Mouse (Mus musculus): Measurements from ENCODE around the gene Fnbp4. TPM values are rescaled to one million over a fixed set of nuclear protein-coding genes. Genes with fewer than 3 reads are reported as not detected.

The Fnbp4 gene
- polyA plus RNA-seq (2016; fragmentation: Nextera tagmentation; extraction: Ambion mirVana), result 147 TPM in 2 replicates

DNA sequence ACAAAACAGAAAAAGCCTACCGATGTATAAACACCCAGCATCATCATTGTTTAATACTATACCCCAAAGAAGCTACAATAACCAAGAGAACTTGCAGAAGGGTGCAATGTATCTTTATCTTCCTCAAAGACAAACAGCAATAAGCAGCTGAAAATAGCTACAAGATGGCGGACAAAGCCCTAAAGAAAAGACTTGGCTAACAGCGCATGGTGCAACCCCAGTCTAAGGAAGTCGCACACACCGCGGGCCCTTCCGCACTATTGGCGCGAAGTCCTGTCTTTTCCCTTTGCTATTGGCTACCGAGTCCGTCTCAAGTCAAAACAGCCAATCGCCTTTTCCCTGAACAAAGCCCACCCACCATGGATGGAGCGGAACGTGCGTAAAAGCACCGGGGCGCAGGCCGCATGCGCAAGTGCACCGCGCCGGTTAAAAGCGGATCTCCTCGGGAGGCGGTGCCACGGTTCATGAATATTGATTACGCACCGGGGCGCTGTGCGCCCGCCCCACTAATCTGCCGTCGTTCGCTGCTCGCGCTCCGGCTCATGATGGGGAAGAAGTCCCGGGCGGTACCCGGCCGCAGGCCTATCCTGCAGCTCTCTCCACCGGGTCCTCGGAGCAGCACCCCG lies at the start of gene Fnbp4:
Gene Fnbp4 (plus strand): TSS at position 318 of the 626 bp plus-strand sequence.
- Histone ChIP-seq H3K27me3 (no peaks in the 10 kb centered on the region), H3K27ac (peak within 1 kb of the TSS; percentile 97), H3K4me2 (peak within 1 kb of the TSS; percentile 79), H3K4me3 (replicated peaks) (peak within 1 kb of the TSS; percentile 86), H3K9me3 (no peaks in the 10 kb centered on the region), H3K9ac (replicated peaks) (peak within 1 kb of the TSS; percentile 98), H3K36me3 (peaks cover 24% of the 10 kb centered on the region), H3K4me1 (replicated peaks) (peaks cover 19% of the 10 kb centered on the region)
- under 1% methylated on average over 44 of the region's 44 CpGs for WGBS
- ATAC-seq (ENCODE audit: insufficient number of reproducible peaks, insufficient read depth, low FRiP score, low TSS enrichment, low read depth), result peak; percentile 99

- H3K9ac ChIP-seq (replicated peaks), result no peak overlapping the region
- H3K27ac ChIP-seq, result no peak overlapping the region
- H3K9me3 ChIP-seq, result no peaks in the 10 kb centered on the region
- no peaks in the 10 kb centered on the region for H3K27me3 ChIP-seq
- no peak overlapping the region for H3K4me2 ChIP-seq
- H3K36me3 ChIP-seq, result peaks cover 97% of the 10 kb centered on the region
- no peak overlapping the region for H3K4me3 ChIP-seq (replicated peaks)
- H3K4me1 ChIP-seq (replicated peaks), result no peaks in the 10 kb centered on the region
- no peak for ATAC-seq (ENCODE audit: insufficient number of reproducible peaks, insufficient read depth, low FRiP score, low TSS enrichment, low read depth)
- WGBS, result 98% methylated on average over 4 of the region's 4 CpGs
Observed at GRCm38 (mm10) chr2:90700943-90701342, 44.2 kb upstream of the Fnbp4 start.

GRCm38 (mm10) chr2:90708548-90708947 lies 36.6 kb upstream of the Fnbp4 start:
- no peak overlapping the region for H3K9ac ChIP-seq (replicated peaks)
- no peaks in the 10 kb centered on the region for H3K9me3 ChIP-seq
- WGBS, result 91% methylated on average over 1 of the region's 1 CpGs
- ATAC-seq (ENCODE audit: insufficient number of reproducible peaks, insufficient read depth, low FRiP score, low TSS enrichment, low read depth), result no peak
- H3K4me2 ChIP-seq, result no peak overlapping the region
- H3K4me3 ChIP-seq (replicated peaks), result no peak overlapping the region
- no peaks in the 10 kb centered on the region for H3K4me1 ChIP-seq (replicated peaks)
- peaks cover 95% of the 10 kb centered on the region for H3K36me3 ChIP-seq
- no peak overlapping the region for H3K27ac ChIP-seq
- no peaks in the 10 kb centered on the region for H3K27me3 ChIP-seq

DNA sequence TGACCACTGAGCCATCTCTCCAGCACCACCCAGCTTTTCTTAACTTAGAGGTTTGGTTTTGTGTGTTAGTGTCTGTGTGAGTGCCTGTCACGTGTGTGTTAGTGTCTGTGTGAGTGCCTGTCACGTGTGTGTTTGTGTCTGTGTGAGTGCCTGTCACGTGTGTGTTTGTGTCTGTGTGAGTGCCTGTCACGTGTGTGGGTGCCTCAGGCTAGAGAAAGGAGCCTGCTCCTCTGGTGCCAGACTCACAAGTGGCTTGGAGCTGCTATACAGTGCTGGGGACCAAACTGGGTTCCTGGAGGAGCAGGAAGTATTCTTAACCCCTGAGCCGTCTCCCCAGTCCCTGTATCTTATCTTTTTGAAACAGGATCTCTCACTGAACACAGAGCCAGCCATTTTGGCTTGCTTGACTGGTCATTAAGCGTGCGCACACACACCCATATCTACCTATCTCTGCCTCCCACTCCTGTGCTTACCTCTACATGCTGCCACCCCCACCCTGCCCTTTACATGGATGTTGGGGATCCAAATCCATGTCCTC lies 29.5 kb upstream of the Fnbp4 start:
- H3K9me3 ChIP-seq, result no peaks in the 10 kb centered on the region
- no peak overlapping the region for H3K27ac ChIP-seq
- H3K9ac ChIP-seq (replicated peaks), result no peak overlapping the region
- H3K4me1 ChIP-seq (replicated peaks), result no peaks in the 10 kb centered on the region
- peaks cover 89% of the 10 kb centered on the region for H3K36me3 ChIP-seq
- WGBS, result 91% methylated on average over 7 of the region's 7 CpGs
- H3K4me2 ChIP-seq, result no peak overlapping the region
- H3K27me3 ChIP-seq, result no peaks in the 10 kb centered on the region
- no peak overlapping the region for H3K4me3 ChIP-seq (replicated peaks)
- ATAC-seq (ENCODE audit: insufficient number of reproducible peaks, insufficient read depth, low FRiP score, low TSS enrichment, low read depth), result no peak

DNA sequence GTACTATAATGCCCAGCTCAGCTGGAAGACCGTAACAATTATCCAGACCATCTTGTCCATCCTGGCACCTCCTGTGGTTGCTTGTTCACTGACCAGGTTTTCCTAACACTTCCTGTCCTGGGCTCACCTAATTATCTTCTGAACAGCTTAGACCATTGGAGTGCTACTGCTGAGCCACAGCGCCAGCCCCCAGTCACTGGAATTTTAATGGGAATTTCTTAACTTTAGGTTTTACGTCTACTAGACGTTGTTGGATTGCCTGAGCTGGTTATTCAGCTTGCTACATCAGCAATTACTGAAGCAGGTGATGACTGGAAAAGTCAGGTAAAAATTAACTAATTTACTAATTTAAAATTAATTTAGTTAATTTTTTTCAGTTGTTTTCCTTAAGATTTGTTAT lies 27.8 kb upstream of the Fnbp4 start:
- Histone ChIP-seq H3K9me3 (no peaks in the 10 kb centered on the region), H3K27me3 (no peaks in the 10 kb centered on the region), H3K9ac (replicated peaks) (no peak overlapping the region), H3K4me1 (replicated peaks) (no peaks in the 10 kb centered on the region), H3K4me3 (replicated peaks) (no peak overlapping the region), H3K27ac (no peak overlapping the region), H3K4me2 (no peak overlapping the region), H3K36me3 (peaks cover 87% of the 10 kb centered on the region)
- ATAC-seq (ENCODE audit: insufficient number of reproducible peaks, insufficient read depth, low FRiP score, low TSS enrichment, low read depth), result no peak
- 79% methylated on average over 4 of the region's 4 CpGs for WGBS

DNA sequence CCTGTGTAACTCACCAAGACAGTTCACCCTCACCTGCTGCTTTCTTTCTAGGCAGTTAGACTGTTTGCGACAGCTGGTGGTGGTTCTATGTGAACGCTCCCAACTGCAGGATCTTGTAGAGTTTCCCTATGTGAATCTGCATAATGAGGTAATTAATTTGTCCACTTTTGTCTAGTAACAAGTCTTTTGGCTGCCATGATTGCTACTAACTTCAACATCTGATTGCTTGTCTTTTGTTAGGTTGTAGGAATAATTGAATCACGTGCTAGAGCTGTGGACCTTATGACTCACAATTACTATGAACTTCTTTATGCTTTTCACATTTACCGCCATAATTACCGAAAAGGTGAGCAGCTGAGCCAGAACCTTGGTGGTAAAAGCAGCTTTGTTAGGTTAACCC lies 27.2 kb upstream of the Fnbp4 start:
- Histone ChIP-seq H3K4me1 (replicated peaks) (no peaks in the 10 kb centered on the region), H3K27me3 (no peaks in the 10 kb centered on the region), H3K36me3 (peaks cover 86% of the 10 kb centered on the region), H3K4me3 (replicated peaks) (no peak overlapping the region), H3K9ac (replicated peaks) (no peak overlapping the region), H3K9me3 (no peaks in the 10 kb centered on the region), H3K4me2 (no peak overlapping the region), H3K27ac (no peak overlapping the region)
- no peak for ATAC-seq (ENCODE audit: insufficient number of reproducible peaks, insufficient read depth, low FRiP score, low TSS enrichment, low read depth)
- WGBS, result 94% methylated on average over 5 of the region's 5 CpGs

DNA sequence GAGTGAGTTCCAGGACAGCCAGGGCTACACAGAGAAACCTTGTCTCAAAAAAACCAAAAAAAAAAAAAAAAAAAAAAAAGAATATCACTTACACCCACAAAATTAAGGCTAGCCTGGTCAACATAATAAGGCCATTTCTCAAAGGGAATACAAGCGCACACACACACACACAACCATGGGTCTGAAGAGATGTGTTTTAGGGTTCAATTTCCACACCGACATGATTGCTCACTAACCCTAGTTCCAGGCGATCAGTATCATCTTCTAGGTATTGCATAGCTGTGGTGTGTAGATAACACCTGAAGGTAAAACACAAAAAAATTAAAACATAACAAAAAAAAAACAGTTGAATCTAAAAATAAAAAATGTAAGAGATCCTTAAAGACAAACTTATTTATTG lies 18.4 kb upstream of the Fnbp4 start:
- ATAC-seq (ENCODE audit: insufficient number of reproducible peaks, insufficient read depth, low FRiP score, low TSS enrichment, low read depth), result no peak
- no peak overlapping the region for H3K27ac ChIP-seq
- peaks cover 95% of the 10 kb centered on the region for H3K36me3 ChIP-seq
- 99% methylated on average over 3 of the region's 3 CpGs for WGBS
- H3K4me3 ChIP-seq (replicated peaks), result no peak overlapping the region
- no peaks in the 10 kb centered on the region for H3K27me3 ChIP-seq
- H3K4me2 ChIP-seq, result no peak overlapping the region
- no peak overlapping the region for H3K9ac ChIP-seq (replicated peaks)
- no peaks in the 10 kb centered on the region for H3K4me1 ChIP-seq (replicated peaks)
- no peaks in the 10 kb centered on the region for H3K9me3 ChIP-seq

DNA sequence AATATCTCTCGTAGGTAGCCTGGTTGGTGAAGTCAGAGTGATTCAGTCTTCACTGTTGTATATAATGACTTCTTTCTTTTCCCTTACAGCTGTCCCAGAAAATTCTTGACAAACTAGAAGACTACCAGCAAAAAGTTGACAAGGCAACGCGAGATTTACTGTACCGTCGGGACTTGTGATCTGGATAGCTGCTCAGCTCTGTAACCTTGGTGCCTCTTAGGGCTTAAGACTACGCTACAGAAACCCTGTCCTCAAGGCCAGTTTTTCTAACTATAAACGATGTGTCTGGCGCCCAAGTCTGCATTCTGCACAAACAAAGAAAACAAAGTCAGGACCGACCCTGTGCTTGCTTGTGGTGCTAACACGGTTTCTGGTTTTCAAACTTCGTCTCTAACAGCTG lies 9.8 kb upstream of the Fnbp4 start:
- Histone ChIP-seq H3K27me3 (no peaks in the 10 kb centered on the region), H3K9me3 (no peaks in the 10 kb centered on the region), H3K4me1 (replicated peaks) (no peaks in the 10 kb centered on the region), H3K27ac (no peak overlapping the region), H3K9ac (replicated peaks) (no peak overlapping the region), H3K4me3 (replicated peaks) (no peak overlapping the region), H3K4me2 (no peak overlapping the region), H3K36me3 (peaks cover 78% of the 10 kb centered on the region)
- no peak for ATAC-seq (ENCODE audit: insufficient number of reproducible peaks, insufficient read depth, low FRiP score, low TSS enrichment, low read depth)
- WGBS, result 86% methylated on average over 11 of the region's 11 CpGs

DNA sequence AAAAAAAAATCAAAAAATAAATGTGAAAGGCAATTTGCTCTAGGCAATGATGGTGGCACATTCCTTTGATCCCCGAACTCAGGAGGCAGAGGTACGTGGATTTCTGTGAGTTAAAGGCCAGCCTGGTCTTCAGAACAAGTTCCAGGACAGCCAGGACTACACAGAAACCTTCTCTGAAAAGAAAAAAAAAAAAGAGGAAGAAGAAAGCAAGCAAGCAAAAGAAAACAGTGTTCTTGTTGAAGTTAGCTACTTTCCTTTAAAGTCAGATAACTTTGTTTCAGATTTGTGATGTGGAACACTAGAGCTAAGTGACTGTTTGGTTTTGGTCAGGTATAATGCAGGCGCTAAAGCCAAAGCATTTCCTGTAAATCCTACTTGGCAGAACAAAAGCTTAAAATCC lies 6.4 kb upstream of the Fnbp4 start:
- Histone ChIP-seq H3K27me3 (no peaks in the 10 kb centered on the region), H3K4me3 (replicated peaks) (no peak overlapping the region), H3K36me3 (peaks cover 43% of the 10 kb centered on the region), H3K9ac (replicated peaks) (no peak overlapping the region), H3K4me1 (replicated peaks) (no peaks in the 10 kb centered on the region), H3K27ac (no peak overlapping the region), H3K4me2 (no peak overlapping the region), H3K9me3 (no peaks in the 10 kb centered on the region)
- no peak for ATAC-seq (ENCODE audit: insufficient number of reproducible peaks, insufficient read depth, low FRiP score, low TSS enrichment, low read depth)
- WGBS, result 91% methylated on average over 3 of the region's 3 CpGs

GRCm38 (mm10) chr2:90739327-90739726 lies 5.8 kb upstream of the Fnbp4 start:
- no peak overlapping the region for H3K4me3 ChIP-seq (replicated peaks)
- 89% methylated on average over 3 of the region's 3 CpGs for WGBS
- H3K9ac ChIP-seq (replicated peaks), result no peak overlapping the region
- no peak overlapping the region for H3K27ac ChIP-seq
- H3K4me2 ChIP-seq, result no peak overlapping the region
- H3K36me3 ChIP-seq, result peaks cover 38% of the 10 kb centered on the region
- H3K4me1 ChIP-seq (replicated peaks), result no peaks in the 10 kb centered on the region
- no peak for ATAC-seq (ENCODE audit: insufficient number of reproducible peaks, insufficient read depth, low FRiP score, low TSS enrichment, low read depth)
- no peaks in the 10 kb centered on the region for H3K27me3 ChIP-seq
- no peaks in the 10 kb centered on the region for H3K9me3 ChIP-seq

DNA sequence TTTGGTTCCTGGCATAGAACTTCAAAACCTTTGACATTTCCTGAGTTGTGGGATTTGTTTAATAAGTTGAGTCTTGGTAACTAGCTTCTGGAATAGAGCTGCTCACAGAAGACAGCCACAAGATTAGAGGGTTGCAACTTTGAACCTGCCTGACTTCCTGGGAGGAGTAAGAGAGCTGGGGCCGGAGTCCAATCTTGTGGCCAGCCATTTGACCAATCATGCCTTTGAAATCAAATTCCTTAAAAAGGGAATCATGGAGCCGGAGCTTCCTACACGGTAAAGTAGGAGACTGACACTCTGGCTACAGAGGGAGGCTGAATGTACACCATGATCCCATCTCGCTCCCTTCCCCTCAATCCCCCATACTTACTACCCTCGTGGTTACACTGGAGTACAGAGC lies 5.2 kb upstream of the Fnbp4 start:
- H3K36me3 ChIP-seq, result peaks cover 32% of the 10 kb centered on the region
- no peak overlapping the region for H3K4me3 ChIP-seq (replicated peaks)
- no peaks in the 10 kb centered on the region for H3K4me1 ChIP-seq (replicated peaks)
- H3K9ac ChIP-seq (replicated peaks), result no peak overlapping the region
- no peaks in the 10 kb centered on the region for H3K9me3 ChIP-seq
- 91% methylated on average over 5 of the region's 5 CpGs for WGBS
- H3K27me3 ChIP-seq, result no peaks in the 10 kb centered on the region
- no peak overlapping the region for H3K27ac ChIP-seq
- no peak overlapping the region for H3K4me2 ChIP-seq
- no peak for ATAC-seq (ENCODE audit: insufficient number of reproducible peaks, insufficient read depth, low FRiP score, low TSS enrichment, low read depth)

Measured in limb, embryonic 12.5 days (tissue).